In the genomic region with DNA sequence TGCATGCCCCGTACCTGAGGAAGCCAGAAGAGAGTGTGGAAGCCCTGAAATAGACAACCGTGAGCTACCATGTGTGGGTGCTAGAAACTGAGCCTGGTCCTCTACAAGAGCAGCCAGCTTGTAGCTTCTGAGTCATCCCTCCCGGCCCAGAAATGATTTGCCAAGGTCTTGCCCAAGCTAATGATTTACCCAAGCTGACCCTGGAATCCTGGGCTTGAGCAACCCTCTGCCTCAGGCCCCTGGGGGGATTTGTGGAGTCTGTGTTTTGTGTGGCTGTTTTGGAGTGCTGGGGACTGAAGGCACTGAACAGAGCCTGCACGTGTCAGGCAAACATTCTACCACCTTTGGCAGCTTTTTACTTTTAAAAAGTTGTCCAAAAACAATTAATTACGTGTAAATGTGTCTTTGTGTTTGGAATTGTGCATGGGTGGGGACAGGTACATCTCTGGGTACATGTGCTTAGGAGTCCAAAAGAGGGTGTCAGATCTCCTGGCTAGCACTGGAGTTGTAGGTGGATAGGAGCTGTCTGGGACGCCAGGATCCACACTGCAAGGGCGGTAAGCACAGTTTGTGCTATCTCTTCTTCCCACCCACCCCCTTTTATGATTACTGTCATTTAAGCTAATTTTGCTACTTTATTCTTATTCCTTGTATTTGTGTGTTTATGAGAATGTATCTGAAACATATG, we compare ENCODE assay signal across 16 mouse cellular contexts. TPM values are rescaled to one million over a fixed set of nuclear protein-coding genes. Genes with fewer than 3 reads are reported as not detected.
DNase-seq lines count a peak whose midpoint lies in the region; ATAC-seq and TF ChIP-seq lines count a peak whose summit lies in the region.
"Had no signal": no experiment of that assay in that cellular context is flagged by ENCODE, and none has a peak within 500 bp of the region (broad histone marks: within the 10 kb centered on the region; RNA-seq: fewer than 3 reads in every experiment).

No protein-coding gene starts in this region.

- no peaks in the 10 kb centered on the region for H3K36me3 ChIP-seq in intestine, postnatal 0 days (ENCODE audit: control insufficient read depth, insufficient read depth)
- no peaks in the 10 kb centered on the region for H3K36me3 ChIP-seq in forebrain, embryonic 13.5 days (ENCODE audit: poor library complexity, severe bottlenecking)
- H3K36me3 ChIP-seq: embryonic facial prominence, embryonic 15.5 days; heart, embryonic 12.5 days; hindbrain, embryonic 10.5 days; limb, embryonic 12.5 days had no signal

- DNase-seq in lung, postnatal 10 days: peak; percentile 19
- no peak for DNase-seq in lung, postnatal 36 days
- peak; percentile 72 to 85 for DNase-seq in kidney, postnatal 25 days
- peak; percentile 86 for DNase-seq in yolk sac, embryonic 10.5 days (ENCODE audit: low spot score)
- DNase-seq in thymus, postnatal 0 days (ENCODE audit: low spot score): no peak
- DNase-seq: cerebellum, postnatal 25 days had no signal

- no peak overlapping the region for H3K9ac ChIP-seq in intestine, postnatal 0 days (ENCODE audit: low read depth, low read length)
- H3K9ac ChIP-seq in forebrain, embryonic 13.5 days: no peak overlapping the region
- H3K9ac ChIP-seq: embryonic facial prominence, embryonic 15.5 days; heart, embryonic 12.5 days; limb, embryonic 12.5 days had no signal

- WGBS in intestine, postnatal 0 days: 54% methylated on average over 7 of the region's 7 CpGs
- WGBS in forebrain, embryonic 13.5 days: 81% methylated on average over 7 of the region's 7 CpGs

- no peaks in the 10 kb centered on the region for H3K9me3 ChIP-seq in intestine, postnatal 0 days (ENCODE audit: control insufficient read depth)
- no peaks in the 10 kb centered on the region for H3K9me3 ChIP-seq in forebrain, embryonic 13.5 days (replicated peaks)
- H3K9me3 ChIP-seq: embryonic facial prominence, embryonic 15.5 days; heart, embryonic 12.5 days; hindbrain, embryonic 10.5 days; limb, embryonic 12.5 days had no signal

- H3K27ac ChIP-seq in intestine, postnatal 0 days (ENCODE audit: low read depth, low read length): no peak overlapping the region
- no peak overlapping the region for H3K27ac ChIP-seq in forebrain, embryonic 13.5 days
- H3K27ac ChIP-seq: embryonic facial prominence, embryonic 15.5 days; hindbrain, embryonic 10.5 days; limb, embryonic 12.5 days; stomach, postnatal 0 days had no signal

- TF ChIP-seq CTCF in intestine, postnatal 0 days (IDR thresholded peaks at IDR 0.05; ENCODE audit: low read depth): no peak

- H3K27me3 ChIP-seq in intestine, postnatal 0 days (replicated peaks; ENCODE audit: control insufficient read depth, insufficient read depth, low read length): no peaks in the 10 kb centered on the region
- no peaks in the 10 kb centered on the region for H3K27me3 ChIP-seq in forebrain, embryonic 13.5 days
- H3K27me3 ChIP-seq: embryonic facial prominence, embryonic 15.5 days; heart, embryonic 12.5 days; limb, embryonic 12.5 days had no signal

- peak; percentile 67; the same call in 1 of the 2 replicates for ATAC-seq in intestine, postnatal 0 days
- ATAC-seq in forebrain, embryonic 13.5 days: no peak
- no peak for ATAC-seq in CD4-positive, CD25-positive, alpha-beta regulatory T cell, adult 4 months

- H3K4me1 ChIP-seq in intestine, postnatal 0 days (replicated peaks; ENCODE audit: control insufficient read depth, insufficient read depth, low read length): no peaks in the 10 kb centered on the region
- peaks cover 11% of the 10 kb centered on the region; the same call in 1 of the 2 replicates for H3K4me1 ChIP-seq in forebrain, embryonic 13.5 days

- H3K4me2 ChIP-seq in intestine, postnatal 0 days (replicated peaks; ENCODE audit: low read depth): no peak overlapping the region
- H3K4me2 ChIP-seq in forebrain, embryonic 13.5 days: no peak overlapping the region
- H3K4me2 ChIP-seq: embryonic facial prominence, embryonic 15.5 days; heart, embryonic 12.5 days; limb, embryonic 12.5 days had no signal

- H3K4me3 ChIP-seq in intestine, postnatal 0 days (ENCODE audit: low read depth, low read length): no peak overlapping the region
- H3K4me3 ChIP-seq in forebrain, embryonic 13.5 days: no peak overlapping the region
- H3K4me3 ChIP-seq: embryonic facial prominence, embryonic 15.5 days; heart, embryonic 12.5 days; hindbrain, embryonic 10.5 days; limb, embryonic 12.5 days had no signal

RNA-seq across cellular contexts. Expression of gene Nrip2, which starts 1.4 kb away (rescaled TPM):
- polyA plus RNA-seq in intestine, postnatal 0 days (2015; fragmentation: Nextera tagmentation; extraction: Ambion mirVana): 2.3 and 3.4 TPM in 2 replicates
- polyA plus RNA-seq in thymus, postnatal 0 days (2015; fragmentation: Nextera tagmentation; extraction: Ambion mirVana): 4.8 and 5.6 TPM in 2 replicates
- 3.8 and 5.2 TPM in 2 replicates for polyA plus RNA-seq in forebrain, embryonic 13.5 days (2015; fragmentation: Nextera tagmentation; extraction: Ambion mirVana)
- polyA plus RNA-seq in CD4-positive, CD25-positive, alpha-beta regulatory T cell, adult 4 months (2017; shearing (Covaris generic)): 1 to 10 TPM; 1.5 to 2.2 TPM

RNA-seq across cellular contexts. Expression of gene Gm44596, which starts 22.4 kb away (rescaled TPM):
- polyA plus RNA-seq in intestine, postnatal 0 days (2015; fragmentation: Nextera tagmentation; extraction: Ambion mirVana): not detected in 2 replicates
- not detected in 2 replicates for polyA plus RNA-seq in thymus, postnatal 0 days (2015; fragmentation: Nextera tagmentation; extraction: Ambion mirVana)
- polyA plus RNA-seq in forebrain, embryonic 13.5 days (2015; fragmentation: Nextera tagmentation; extraction: Ambion mirVana): not detected in 2 replicates
- not detected for polyA plus RNA-seq in CD4-positive, CD25-positive, alpha-beta regulatory T cell, adult 4 months (2017; shearing (Covaris generic))
- polyA plus RNA-seq: embryonic facial prominence, embryonic 15.5 days; frontal cortex, adult 2 months; heart, embryonic 12.5 days; hindbrain, embryonic 10.5 days; limb, embryonic 12.5 days; stomach, postnatal 0 days; urinary bladder, adult 2 months had no signal

RNA-seq across cellular contexts. Expression of gene Tex52, which starts 22.5 kb away (rescaled TPM):
- polyA plus RNA-seq in intestine, postnatal 0 days (2015; fragmentation: Nextera tagmentation; extraction: Ambion mirVana): not detected in 2 replicates
- polyA plus RNA-seq in thymus, postnatal 0 days (2015; fragmentation: Nextera tagmentation; extraction: Ambion mirVana): 0.26 and 0.57 TPM in 2 replicates
- polyA plus RNA-seq in forebrain, embryonic 13.5 days (2015; fragmentation: Nextera tagmentation; extraction: Ambion mirVana): 1.0 and 1.2 TPM in 2 replicates
- not detected for polyA plus RNA-seq in CD4-positive, CD25-positive, alpha-beta regulatory T cell, adult 4 months (2017; shearing (Covaris generic))
- polyA plus RNA-seq: urinary bladder, adult 2 months had no signal

RNA-seq across cellular contexts. Expression of gene Itfg2, which starts 27.0 kb away (rescaled TPM):
- 9.4 and 11.9 TPM in 2 replicates for polyA plus RNA-seq in intestine, postnatal 0 days (2015; fragmentation: Nextera tagmentation; extraction: Ambion mirVana)
- 20.2 and 23.0 TPM in 2 replicates for polyA plus RNA-seq in thymus, postnatal 0 days (2015; fragmentation: Nextera tagmentation; extraction: Ambion mirVana)
- polyA plus RNA-seq in forebrain, embryonic 13.5 days (2015; fragmentation: Nextera tagmentation; extraction: Ambion mirVana): 35.2 and 38.1 TPM in 2 replicates
- polyA plus RNA-seq in CD4-positive, CD25-positive, alpha-beta regulatory T cell, adult 4 months (2017; shearing (Covaris generic)): 10 to 100 TPM; 24.5 to 37.1 TPM

RNA-seq across cellular contexts. Expression of gene Foxm1, which starts 35.0 kb away (rescaled TPM):
- polyA plus RNA-seq in intestine, postnatal 0 days (2015; fragmentation: Nextera tagmentation; extraction: Ambion mirVana): 4.7 and 5.7 TPM in 2 replicates
- polyA plus RNA-seq in thymus, postnatal 0 days (2015; fragmentation: Nextera tagmentation; extraction: Ambion mirVana): 22.0 and 23.9 TPM in 2 replicates
- 42.5 and 44.0 TPM in 2 replicates for polyA plus RNA-seq in forebrain, embryonic 13.5 days (2015; fragmentation: Nextera tagmentation; extraction: Ambion mirVana)
- 1 to 10 TPM; 1.5 to 1.9 TPM for polyA plus RNA-seq in CD4-positive, CD25-positive, alpha-beta regulatory T cell, adult 4 months (2017; shearing (Covaris generic))

Comparison
In these comparisons a context has a peak if more than half of its experiments do, and no peak if none do; other contexts are left out.
1. DNase-seq: peak in lung, postnatal 10 days (single experiment), kidney, postnatal 25 days (2 of 2) and yolk sac, embryonic 10.5 days (single experiment); none in lung, postnatal 36 days (single experiment) and thymus, postnatal 0 days (single experiment).